Mouse (Mus musculus) gastrocnemius, postnatal 14 days (tissue): ENCODE measurements around the gene Col26a1. TPM values are rescaled to one million over a fixed set of nuclear protein-coding genes. Genes with fewer than 3 reads are reported as not detected.

Experiments used
- DNase-seq: peaks from one replicate; pipeline ENCODE4 v3.0.0; 2021; ENCODE audit warnings: mixed read lengths
- intact Hi-C: fragments of 180-260 bp; cut with DNase I; formaldehyde crosslinking; loops from one replicate; pipeline ENCODE4 v1.15.1; 2025; ENCODE audit warnings: low total_unique reads
- total RNA-seq, 2 experiments: library from RNA; stranded (reverse); gene quantifications; 2 replicates each; pipeline ENCODE4 v1.2.3; 2021

Gene Col26a1
- total RNA-seq, 2 experiments from 2014 or later, result 11.7 to 13.5 TPM

DNA sequence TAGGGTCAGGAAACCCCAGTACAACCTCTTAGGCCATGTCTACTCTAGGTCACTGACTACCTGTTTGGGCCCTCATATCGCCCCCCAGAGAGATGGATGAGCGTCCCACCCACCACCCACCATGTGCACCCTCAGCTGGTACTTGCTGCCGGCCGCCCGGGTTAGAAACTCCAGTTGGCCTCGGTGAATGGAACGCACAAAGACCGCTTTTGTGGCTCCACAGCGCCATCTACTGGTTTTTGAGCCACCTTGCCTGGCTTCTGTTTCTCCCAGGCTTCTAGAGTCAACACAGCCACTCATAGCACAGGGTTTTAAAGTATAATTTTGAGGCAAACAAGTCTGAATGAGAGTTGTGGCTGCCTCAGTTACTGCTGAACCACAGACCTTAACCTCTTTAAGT, 176.2 kb downstream of the Col26a1 start:
- intact Hi-C loops, result loop anchor here (5.0 to 10.0 kb wide), 3 partner anchors 82 to 430 kb away; no protein-coding TSS in a partner anchor
- peak; percentile 74 for DNase-seq

DNA sequence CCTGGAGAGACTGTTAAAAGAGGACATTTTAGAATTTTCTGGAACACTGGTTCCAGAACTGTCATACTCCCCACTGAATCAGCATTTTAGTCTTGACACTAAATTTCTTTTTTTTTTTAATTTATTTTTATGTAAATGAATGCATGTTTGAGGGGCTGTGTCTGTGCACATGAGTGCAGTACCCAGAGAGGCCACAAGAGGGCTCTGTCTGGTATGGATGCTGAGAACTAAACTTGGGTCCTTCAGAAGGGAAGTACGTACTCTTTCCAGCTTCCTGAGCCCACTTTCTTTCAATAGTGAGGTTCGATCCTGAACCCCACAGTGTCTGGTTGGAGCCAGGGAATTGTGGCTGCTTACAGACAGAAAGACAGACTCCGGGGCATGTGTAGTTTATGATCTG, 177.5 kb downstream of the Col26a1 start:
- intact Hi-C loops, result loop anchor here (5.0 to 10.0 kb wide), 3 partner anchors 81 to 428 kb away; no protein-coding TSS in a partner anchor
- DNase-seq, result no peak

DNA sequence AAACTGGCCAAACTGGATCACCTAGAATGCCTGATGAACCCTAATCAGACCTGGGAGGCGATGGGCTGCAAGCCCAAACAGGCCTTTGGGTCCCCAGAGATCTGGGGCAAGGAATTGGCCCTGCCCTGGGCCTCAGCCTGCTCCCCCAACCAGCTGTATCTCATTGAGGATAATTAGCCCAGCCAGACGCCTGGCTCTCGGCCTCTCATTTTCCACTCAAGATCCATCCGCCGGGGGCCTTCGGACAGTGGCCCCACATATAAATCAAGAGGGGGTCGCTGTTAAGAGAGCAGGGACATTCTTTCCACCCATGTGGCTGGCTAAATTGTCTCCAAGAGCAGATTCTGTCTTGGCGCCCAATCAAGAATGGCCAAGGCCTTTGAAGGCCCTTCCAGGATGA, 178.9 kb downstream of the Col26a1 start:
- intact Hi-C loops, result loop anchor here (10.0 kb wide), 2 partner anchors 79 to 129 kb away; no protein-coding TSS in a partner anchor
- DNase-seq, result no peak

DNA sequence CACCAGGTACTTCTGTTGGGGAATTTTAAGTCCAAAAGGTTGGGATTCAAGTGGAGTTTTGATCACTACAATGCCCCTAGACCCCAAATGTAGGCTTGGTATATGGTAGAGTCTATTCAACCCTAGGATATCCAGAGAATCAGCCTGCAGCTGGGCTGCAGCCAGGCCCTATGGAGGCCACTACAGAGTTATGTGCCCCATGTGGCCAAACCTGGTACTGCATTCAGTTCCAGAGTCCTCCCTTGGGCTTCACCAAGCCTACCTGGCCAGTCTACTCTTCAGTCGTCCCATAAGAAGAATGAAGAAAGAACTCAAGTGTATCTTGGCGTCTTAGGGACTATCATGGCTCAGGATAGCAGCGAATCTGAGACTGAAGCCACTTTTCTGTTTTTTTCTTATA, 179.3 kb downstream of the Col26a1 start:
- DNase-seq, result peak; percentile 78
- intact Hi-C loops, result loop anchor here (10.0 kb wide), 2 partner anchors 79 to 129 kb away; no protein-coding TSS in a partner anchor

DNA sequence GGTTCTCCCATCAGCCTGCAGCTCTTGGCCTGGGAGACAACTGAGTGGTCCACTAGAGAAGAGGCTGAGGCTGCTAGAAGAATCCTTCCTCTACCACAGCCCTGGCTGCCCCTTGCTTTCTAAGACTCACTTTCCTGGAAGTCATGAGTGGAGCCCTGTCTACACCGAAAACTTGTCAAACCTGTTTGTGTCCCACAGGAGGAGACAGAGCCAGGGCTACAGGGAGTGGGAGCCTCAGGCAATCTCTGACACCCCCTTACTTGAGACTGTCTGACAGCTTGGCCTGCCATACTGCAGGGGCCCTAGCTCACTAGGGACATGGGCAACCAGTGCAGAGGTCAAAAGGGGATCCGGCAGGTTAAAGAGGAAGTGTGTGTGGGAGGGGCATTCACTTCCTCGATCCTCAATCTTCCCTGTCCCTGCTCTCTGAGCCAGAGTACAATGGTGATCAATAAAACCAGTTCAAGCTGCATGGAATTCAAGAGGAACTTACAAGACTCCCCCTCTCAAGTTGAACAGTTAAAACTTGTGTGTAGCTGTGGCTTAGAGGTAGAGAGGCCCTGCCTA, 180.8 kb downstream of the Col26a1 start:
- intact Hi-C loops, result loop anchor here (10.0 kb wide), 2 partner anchors 77 to 127 kb away; no protein-coding TSS in a partner anchor
- DNase-seq, result no peak

DNA sequence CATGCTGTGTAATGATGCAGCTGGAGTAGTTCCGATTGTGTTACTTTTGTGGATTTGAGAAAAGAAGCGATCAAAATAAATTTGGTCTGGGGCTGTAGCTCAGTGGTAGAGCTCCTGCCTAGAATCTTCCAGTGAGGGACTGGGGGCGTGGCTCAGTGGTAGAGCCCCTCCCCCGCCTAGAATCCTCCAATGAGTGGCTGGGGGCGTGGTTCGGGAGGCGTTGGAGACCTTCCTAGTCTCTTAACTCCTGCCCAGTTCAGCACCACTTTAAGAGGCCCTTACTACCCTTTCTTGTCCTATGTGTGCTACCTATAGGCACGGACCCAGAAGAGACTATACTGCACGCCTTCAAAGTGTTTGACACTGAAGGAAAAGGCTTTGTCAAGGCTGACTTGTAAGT, 185.4 kb downstream of the Col26a1 start:
- intact Hi-C loops, result no loop called here
- no peak for DNase-seq

DNA sequence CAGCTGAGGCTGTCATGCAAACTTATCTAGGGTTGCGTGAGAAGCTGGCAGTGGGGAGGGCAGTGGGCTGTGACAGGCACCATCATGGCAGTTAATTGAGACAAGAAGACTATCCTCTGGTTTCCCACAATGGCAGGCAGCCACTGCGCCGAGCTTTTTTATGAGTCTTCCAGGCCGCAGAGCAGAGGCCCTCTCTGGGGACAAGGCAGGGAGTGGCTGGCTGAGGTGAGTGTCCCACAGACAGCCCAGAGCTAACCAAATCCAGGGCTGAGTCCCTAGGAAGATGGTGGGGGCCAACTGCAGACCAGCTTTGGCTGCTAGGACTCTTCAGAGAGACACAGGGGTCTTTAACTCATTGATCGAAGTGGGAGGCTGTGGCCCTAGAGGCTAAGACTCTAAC, 186.5 kb downstream of the Col26a1 start:
- intact Hi-C loops, result no loop called here
- DNase-seq, result no peak

DNA sequence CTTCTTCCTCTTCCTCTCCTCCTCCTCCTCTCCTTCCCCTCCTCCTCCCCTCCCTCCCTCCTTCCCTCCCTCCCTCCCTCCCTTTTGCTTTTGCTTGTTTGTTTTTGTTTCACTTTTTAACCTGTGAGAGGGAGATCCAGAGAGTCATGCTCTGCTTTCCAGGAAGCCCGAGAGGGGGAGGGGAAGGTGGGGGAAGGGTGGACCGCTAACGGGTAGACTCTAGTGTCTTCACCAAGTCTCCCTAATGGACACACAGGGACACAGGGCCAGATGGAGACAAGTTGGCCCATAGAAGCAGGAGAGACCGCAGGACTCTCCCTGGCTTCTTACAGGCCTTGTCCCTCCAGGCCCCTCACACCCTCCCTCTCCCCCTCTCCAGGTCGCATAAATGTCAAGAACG, 188.0 kb downstream of the Col26a1 start:
- DNase-seq, result no peak
- intact Hi-C loops, result no loop called here

DNA sequence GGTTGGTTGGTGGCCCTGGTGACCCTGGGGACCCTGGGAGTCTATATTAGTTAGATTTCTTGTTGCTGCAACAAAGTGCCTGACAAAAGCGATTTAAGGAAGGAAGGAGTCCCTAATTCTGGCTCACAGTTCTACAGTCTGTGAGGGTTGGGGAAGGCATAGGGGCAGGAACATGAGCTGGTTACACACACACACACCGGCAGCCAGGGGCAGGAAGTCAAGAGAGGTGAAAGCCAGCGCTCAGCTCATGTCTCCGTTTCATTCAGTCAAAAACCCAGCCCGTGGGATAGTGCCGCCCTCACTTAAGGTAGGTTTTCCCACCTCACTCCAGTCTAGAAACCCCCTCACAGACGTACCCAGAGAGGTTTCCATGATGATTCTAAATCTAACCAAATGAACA, 189.6 kb downstream of the Col26a1 start:
- no peak for DNase-seq
- intact Hi-C loops, result no loop called here

DNA sequence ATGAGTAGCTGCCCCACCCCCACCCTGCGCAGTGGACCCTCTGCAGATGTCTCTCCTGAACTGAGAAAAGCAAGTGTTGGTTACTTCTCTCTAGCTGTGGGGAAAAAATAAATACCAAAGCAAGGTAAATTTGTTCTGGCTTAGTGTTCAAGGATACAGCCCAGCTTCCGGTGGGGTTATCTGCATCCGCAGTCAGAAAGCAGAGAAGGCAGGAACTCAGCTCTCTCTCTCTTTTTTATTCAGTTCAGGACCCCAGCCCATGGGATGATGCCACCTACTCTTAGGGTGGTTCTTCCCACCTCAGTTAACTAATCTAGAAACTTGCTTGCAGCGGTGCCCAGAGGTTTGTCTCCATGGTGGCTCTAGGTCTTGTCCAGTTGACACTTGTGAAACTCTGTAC, 190.2 kb downstream of the Col26a1 start, which contains the start of gene Myl10:
Gene Myl10 (plus strand): TSS at position 363 of the 400 bp plus-strand sequence.
- intact Hi-C loops, result no loop called here
- no peak for DNase-seq

Other genes starting within 250 kb of the Col26a1 start
- 1 to 10 TPM; 6.0 to 7.3 TPM for gene Myl10, start 190.1 kb downstream of the Col26a1 start, total RNA-seq
- gene Ift22, start 24.9 kb upstream of the Col26a1 start, total RNA-seq, result 1 to 10 TPM; 5.4 to 6.2 TPM
- gene Fis1, start 70.1 kb upstream of the Col26a1 start, total RNA-seq, result 100 to 1,000 TPM; 154 to 159 TPM
- gene Cldn15, start 83.4 kb upstream of the Col26a1 start, total RNA-seq, result 1 to 10 TPM; 2.0 to 2.1 TPM
- gene Plod3, start 103.8 kb upstream of the Col26a1 start, total RNA-seq, result 10 to 100 TPM; 21.8 to 24.3 TPM
- 10 to 100 TPM; 49.2 to 51.1 TPM for gene Znhit1, start 104.8 kb upstream of the Col26a1 start, total RNA-seq
- not detected for gene Vgf, start 143.2 kb upstream of the Col26a1 start, total RNA-seq
- 10 to 100 TPM; 24.3 to 26.0 TPM for gene Ap1s1, start 162.9 kb upstream of the Col26a1 start, total RNA-seq
- 1 to 10 TPM; 1.2 to 1.9 TPM for gene Serpine1, start 189.1 kb upstream of the Col26a1 start, total RNA-seq
- 1 to 10 TPM; 7.6 to 9.1 TPM for gene Trim56, start 233.0 kb upstream of the Col26a1 start, total RNA-seq